Mouse (Mus musculus): ENCODE measurements around the gene Nsg2. TPM values are rescaled to one million over a fixed set of nuclear protein-coding genes. Genes with fewer than 3 reads are reported as not detected.

Nsg2 gene
- polyA plus RNA-seq, 1 experiment from 2014 or later: 0.81 TPM

- Histone ChIP-seq H3K4me2 (ENCODE audit: low read length) (no peak overlapping the region), H3K9me3 (ENCODE audit: control insufficient read depth, low read length) (no peaks in the 10 kb centered on the region), H3K4me3 (ENCODE audit: control insufficient read depth in 1 of 2, insufficient read depth in 1 of 2, low read depth in 1 of 2, low read length in 2 of 2) (no peak overlapping the region), H3K27me3 (ENCODE audit: control insufficient read depth, insufficient read depth, low read length) (no peaks in the 10 kb centered on the region), H3K36me3 (ENCODE audit: control insufficient read depth, insufficient read depth, low read length) (no peaks in the 10 kb centered on the region), H3K4me1 (ENCODE audit: control insufficient read depth in 2 of 2, insufficient read depth in 2 of 2, low read length in 2 of 2) (no peaks in the 10 kb centered on the region), H3K27ac (replicated peaks in 1 of 2; ENCODE audit: control insufficient read depth in 1 of 2, insufficient read depth in 1 of 2, low read depth in 2 of 2, low read length in 2 of 2) (no peak overlapping the region), H3K9ac (ENCODE audit: low read length) (no peak overlapping the region)
- no peak for ATAC-seq (ENCODE audit: insufficient number of reproducible peaks, insufficient read depth, low FRiP score, low read depth)
- WGBS: 62% methylated on average over 5 of the region's 5 CpGs
Measured at GRCm38 (mm10) chr11:32029356-32029755, 29.1 kb downstream of the Nsg2 start.

DNA sequence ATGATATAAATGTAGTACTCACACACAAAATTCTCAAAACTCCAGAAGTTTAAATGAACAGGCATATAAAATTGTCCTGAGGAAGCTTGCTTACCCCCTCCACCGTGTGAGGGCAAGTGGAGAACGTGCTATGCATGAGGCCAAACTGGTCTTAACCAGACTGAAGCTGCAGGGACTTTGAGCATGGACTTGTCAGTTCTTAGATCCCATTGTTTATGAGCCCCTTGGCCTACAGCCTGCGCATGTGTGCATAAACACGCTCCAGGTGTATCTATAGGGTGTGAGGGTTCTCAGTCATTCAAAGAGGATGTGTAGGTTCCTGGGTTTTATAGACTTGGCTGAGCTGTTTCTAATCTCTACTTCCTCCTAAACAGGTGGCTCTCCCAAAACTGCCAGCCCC is 31.1 kb downstream of the Nsg2 start:
- Histone ChIP-seq H3K27me3 (ENCODE audit: control insufficient read depth, insufficient read depth, low read length) (0 out of 2 replicates have a peak, but pooled peaks cover 4% of the 10 kb centered on the region), H3K36me3 (ENCODE audit: control insufficient read depth, insufficient read depth, low read length) (no peaks in the 10 kb centered on the region), H3K4me1 (ENCODE audit: control insufficient read depth in 2 of 2, insufficient read depth in 2 of 2, low read length in 2 of 2) (no peaks in the 10 kb centered on the region), H3K27ac (replicated peaks in 1 of 2; ENCODE audit: control insufficient read depth in 1 of 2, insufficient read depth in 1 of 2, low read depth in 2 of 2, low read length in 2 of 2) (no peak overlapping the region), H3K9me3 (ENCODE audit: control insufficient read depth, low read length) (no peaks in the 10 kb centered on the region), H3K9ac (ENCODE audit: low read length) (no peak overlapping the region), H3K4me3 (ENCODE audit: control insufficient read depth in 1 of 2, insufficient read depth in 1 of 2, low read depth in 1 of 2, low read length in 2 of 2) (no peak overlapping the region), H3K4me2 (ENCODE audit: low read length) (no peak overlapping the region)
- no peak for ATAC-seq (ENCODE audit: insufficient number of reproducible peaks, insufficient read depth, low FRiP score, low read depth)
- 76% methylated on average over 4 of the region's 4 CpGs for WGBS

GRCm38 (mm10) chr11:32032053-32032452 is 31.8 kb downstream of the Nsg2 start:
- H3K4me1 ChIP-seq (ENCODE audit: control insufficient read depth in 2 of 2, insufficient read depth in 2 of 2, low read length in 2 of 2): no peaks in the 10 kb centered on the region
- no peak for ATAC-seq (ENCODE audit: insufficient number of reproducible peaks, insufficient read depth, low FRiP score, low read depth)
- H3K9ac ChIP-seq (ENCODE audit: low read length): no peak overlapping the region
- no peak overlapping the region for H3K4me3 ChIP-seq (ENCODE audit: control insufficient read depth in 1 of 2, insufficient read depth in 1 of 2, low read depth in 1 of 2, low read length in 2 of 2)
- H3K4me2 ChIP-seq (ENCODE audit: low read length): no peak overlapping the region
- H3K27ac ChIP-seq (replicated peaks in 1 of 2; ENCODE audit: control insufficient read depth in 1 of 2, insufficient read depth in 1 of 2, low read depth in 2 of 2, low read length in 2 of 2): no peak overlapping the region
- H3K27me3 ChIP-seq (ENCODE audit: control insufficient read depth, insufficient read depth, low read length): 0 out of 2 replicates have a peak, but pooled peaks cover 5% of the 10 kb centered on the region
- H3K36me3 ChIP-seq (ENCODE audit: control insufficient read depth, insufficient read depth, low read length): no peaks in the 10 kb centered on the region
- WGBS: 75% methylated on average over 9 of the region's 9 CpGs
- H3K9me3 ChIP-seq (ENCODE audit: control insufficient read depth, low read length): no peaks in the 10 kb centered on the region

GRCm38 (mm10) chr11:32035831-32036230 is 35.6 kb downstream of the Nsg2 start:
- no peak overlapping the region for H3K4me2 ChIP-seq (ENCODE audit: low read length)
- no peaks in the 10 kb centered on the region for H3K36me3 ChIP-seq (ENCODE audit: control insufficient read depth, insufficient read depth, low read length)
- H3K4me3 ChIP-seq (ENCODE audit: control insufficient read depth in 1 of 2, insufficient read depth in 1 of 2, low read depth in 1 of 2, low read length in 2 of 2): no peak overlapping the region
- H3K9ac ChIP-seq (ENCODE audit: low read length): no peak overlapping the region
- ATAC-seq (ENCODE audit: insufficient number of reproducible peaks, insufficient read depth, low FRiP score, low read depth): no peak
- H3K27me3 ChIP-seq (ENCODE audit: control insufficient read depth, insufficient read depth, low read length): 0 out of 2 replicates have a peak, but pooled peaks cover 5% of the 10 kb centered on the region
- 68% methylated on average over 5 of the region's 5 CpGs for WGBS
- no peak overlapping the region for H3K27ac ChIP-seq (replicated peaks in 1 of 2; ENCODE audit: control insufficient read depth in 1 of 2, insufficient read depth in 1 of 2, low read depth in 2 of 2, low read length in 2 of 2)
- peaks cover 2 to 9% of the 10 kb centered on the region in 2 experiments; a peak in 2 of 4 replicates for H3K4me1 ChIP-seq (ENCODE audit: control insufficient read depth in 2 of 2, insufficient read depth in 2 of 2, low read length in 2 of 2)
- H3K9me3 ChIP-seq (ENCODE audit: control insufficient read depth, low read length): no peaks in the 10 kb centered on the region

DNA sequence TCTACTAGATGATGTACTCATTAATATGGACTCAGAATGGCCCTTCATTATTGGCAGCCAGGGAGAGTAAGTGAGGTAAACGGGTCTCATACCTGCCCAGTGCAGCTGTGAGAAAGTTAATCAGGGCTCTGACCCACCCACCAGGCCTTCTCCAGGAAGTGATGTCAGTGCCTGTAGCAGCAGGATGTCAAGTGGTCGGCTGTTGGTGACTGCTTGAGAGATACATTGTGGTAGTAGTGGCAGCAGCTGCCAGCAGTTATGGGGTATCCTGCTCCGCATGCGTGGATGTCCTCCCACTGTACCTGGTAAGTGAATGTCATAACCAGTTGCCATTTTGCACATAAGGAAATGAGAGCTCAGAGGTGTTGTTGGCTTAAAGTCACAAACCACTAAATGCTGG is 39.4 kb downstream of the Nsg2 start:
- Histone ChIP-seq H3K36me3 (ENCODE audit: control insufficient read depth, insufficient read depth, low read length) (no peaks in the 10 kb centered on the region), H3K4me3 (ENCODE audit: control insufficient read depth in 1 of 2, insufficient read depth in 1 of 2, low read depth in 1 of 2, low read length in 2 of 2) (no peak overlapping the region), H3K27ac (replicated peaks in 1 of 2; ENCODE audit: control insufficient read depth in 1 of 2, insufficient read depth in 1 of 2, low read depth in 2 of 2, low read length in 2 of 2) (no peak overlapping the region), H3K9me3 (ENCODE audit: control insufficient read depth, low read length) (no peaks in the 10 kb centered on the region), H3K27me3 (ENCODE audit: control insufficient read depth, insufficient read depth, low read length) (0 out of 2 replicates have a peak, but pooled peaks cover 5% of the 10 kb centered on the region), H3K9ac (ENCODE audit: low read length) (no peak overlapping the region), H3K4me1 (ENCODE audit: control insufficient read depth in 2 of 2, insufficient read depth in 2 of 2, low read length in 2 of 2) (peaks cover 2 to 9% of the 10 kb centered on the region in 2 experiments; a peak in 2 of 4 replicates), H3K4me2 (ENCODE audit: low read length) (no peak overlapping the region)
- ATAC-seq (ENCODE audit: insufficient number of reproducible peaks, insufficient read depth, low FRiP score, low read depth): no peak
- 59% methylated on average over 4 of the region's 4 CpGs for WGBS

GRCm38 (mm10) chr11:32057389-32057788 is 57.1 kb downstream of the Nsg2 start:
- Histone ChIP-seq H3K4me1 (ENCODE audit: control insufficient read depth in 2 of 2, insufficient read depth in 2 of 2, low read length in 2 of 2) (peaks cover 7 to 17% of the 10 kb centered on the region in 2 experiments), H3K9me3 (ENCODE audit: control insufficient read depth, low read length) (no peaks in the 10 kb centered on the region), H3K4me3 (ENCODE audit: control insufficient read depth in 1 of 2, insufficient read depth in 1 of 2, low read depth in 1 of 2, low read length in 2 of 2) (no peak overlapping the region), H3K36me3 (ENCODE audit: control insufficient read depth, insufficient read depth, low read length) (no peaks in the 10 kb centered on the region), H3K27me3 (ENCODE audit: control insufficient read depth, insufficient read depth, low read length) (no peaks in the 10 kb centered on the region), H3K27ac (replicated peaks in 1 of 2; ENCODE audit: control insufficient read depth in 1 of 2, insufficient read depth in 1 of 2, low read depth in 2 of 2, low read length in 2 of 2) (no peak overlapping the region), H3K4me2 (ENCODE audit: low read length) (no peak overlapping the region), H3K9ac (ENCODE audit: low read length) (no peak overlapping the region)
- WGBS: 62% methylated on average over 11 of the region's 11 CpGs
- ATAC-seq (ENCODE audit: insufficient number of reproducible peaks, insufficient read depth, low FRiP score, low read depth): no peak

GRCm38 (mm10) chr11:32057861-32058260 is 57.6 kb downstream of the Nsg2 start:
- Histone ChIP-seq H3K36me3 (ENCODE audit: control insufficient read depth, insufficient read depth, low read length) (no peaks in the 10 kb centered on the region), H3K9ac (ENCODE audit: low read length) (no peak overlapping the region), H3K4me3 (ENCODE audit: control insufficient read depth in 1 of 2, insufficient read depth in 1 of 2, low read depth in 1 of 2, low read length in 2 of 2) (no peak overlapping the region), H3K9me3 (ENCODE audit: control insufficient read depth, low read length) (no peaks in the 10 kb centered on the region), H3K27me3 (ENCODE audit: control insufficient read depth, insufficient read depth, low read length) (no peaks in the 10 kb centered on the region), H3K4me2 (ENCODE audit: low read length) (no peak overlapping the region), H3K27ac (replicated peaks in 1 of 2; ENCODE audit: control insufficient read depth in 1 of 2, insufficient read depth in 1 of 2, low read depth in 2 of 2, low read length in 2 of 2) (no peak overlapping the region), H3K4me1 (ENCODE audit: control insufficient read depth in 2 of 2, insufficient read depth in 2 of 2, low read length in 2 of 2) (peaks cover 8 to 17% of the 10 kb centered on the region in 2 experiments)
- no peak for ATAC-seq (ENCODE audit: insufficient number of reproducible peaks, insufficient read depth, low FRiP score, low read depth)
- WGBS: 84% methylated on average over 13 of the region's 13 CpGs

DNA sequence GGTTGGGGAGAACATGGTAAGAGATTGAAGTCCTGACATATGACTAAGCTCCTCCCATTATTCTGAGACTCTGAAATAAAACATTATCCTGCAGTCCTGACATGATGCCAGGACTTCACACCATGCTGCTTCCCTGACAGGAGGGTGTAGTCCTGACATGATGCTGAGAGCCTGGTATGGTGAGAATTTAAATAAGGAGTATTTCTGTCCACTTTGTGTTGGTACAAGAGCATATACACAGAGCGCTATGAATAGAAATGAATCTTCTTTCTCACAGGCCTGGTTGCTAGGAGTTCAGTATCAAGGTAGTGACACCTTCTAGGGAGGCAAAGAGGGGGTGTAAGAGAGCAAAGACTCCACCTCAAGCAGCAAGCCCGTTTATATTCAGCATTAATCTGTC is 60.8 kb downstream of the Nsg2 start:
- no peaks in the 10 kb centered on the region for H3K36me3 ChIP-seq (ENCODE audit: control insufficient read depth, insufficient read depth, low read length)
- H3K27me3 ChIP-seq (ENCODE audit: control insufficient read depth, insufficient read depth, low read length): no peaks in the 10 kb centered on the region
- no peak overlapping the region for H3K4me3 ChIP-seq (ENCODE audit: control insufficient read depth in 1 of 2, insufficient read depth in 1 of 2, low read depth in 1 of 2, low read length in 2 of 2)
- H3K9me3 ChIP-seq (ENCODE audit: control insufficient read depth, low read length): no peaks in the 10 kb centered on the region
- no peak overlapping the region for H3K9ac ChIP-seq (ENCODE audit: low read length)
- H3K4me1 ChIP-seq (ENCODE audit: control insufficient read depth in 2 of 2, insufficient read depth in 2 of 2, low read length in 2 of 2): peaks cover 10 to 21% of the 10 kb centered on the region in 2 experiments
- ATAC-seq (ENCODE audit: insufficient number of reproducible peaks, insufficient read depth, low FRiP score, low read depth): no peak
- peak overlapping the region; percentile 54 to 73 for H3K27ac ChIP-seq (replicated peaks in 1 of 2; ENCODE audit: control insufficient read depth in 1 of 2, insufficient read depth in 1 of 2, low read depth in 2 of 2, low read length in 2 of 2)
- peak overlapping the region; percentile 48; the same call in 1 of the 2 replicates for H3K4me2 ChIP-seq (ENCODE audit: low read length)
- 32% methylated on average over 2 of the region's 2 CpGs for WGBS

All from heart, embryonic 14.5 days (tissue).